Mouse (Mus musculus): Measurements from ENCODE around the gene Sv2c.

GRCm38 (mm10) chr13:96180671-96181161, 48.3 kb upstream of the Sv2c start:
- TF ChIP-seq CTCF (IDR thresholded peaks at IDR 0.05; ENCODE audit: insufficient read depth, low read length) = no peak
- TF ChIP-seq POLR2A (IDR thresholded peaks at IDR 0.05; ENCODE audit: borderline replicate concordance, extremely low read depth, low read depth, low read length) = no peak

All from lung, adult 2 months (tissue).